Mouse (Mus musculus) cerebellum, adult 8-10 months (tissue): ENCODE measurements at regions not wholly inside any gene's neighbourhood (a gene's known extent, or its start where the extent isn't known, plus 50 kb on each side); places are given as distances from the start of the nearest gene placed in this dataset.

Source experiments
- DNase-seq: peaks from one replicate; pipeline ENCODE4 v3.0.0; 2022

- DNase-seq: no peak
Observed at GRCm38 (mm10) chr16:76827674-76828441, 185.6 kb upstream of the Usp25 start.

- no peak for DNase-seq
Observed at GRCm38 (mm10) chr16:76821261-76821660, 192.2 kb upstream of the Usp25 start.

GRCm38 (mm10) chr16:76816056-76816885, 197.2 kb upstream of the Usp25 start:
- DNase-seq: no peak

- no peak for DNase-seq
Observed at GRCm38 (mm10) chr16:76803725-76804124, 209.8 kb upstream of the Usp25 start.

- DNase-seq: no peak
Observed at GRCm38 (mm10) chr16:76786405-76787155, 226.9 kb upstream of the Usp25 start.

DNA sequence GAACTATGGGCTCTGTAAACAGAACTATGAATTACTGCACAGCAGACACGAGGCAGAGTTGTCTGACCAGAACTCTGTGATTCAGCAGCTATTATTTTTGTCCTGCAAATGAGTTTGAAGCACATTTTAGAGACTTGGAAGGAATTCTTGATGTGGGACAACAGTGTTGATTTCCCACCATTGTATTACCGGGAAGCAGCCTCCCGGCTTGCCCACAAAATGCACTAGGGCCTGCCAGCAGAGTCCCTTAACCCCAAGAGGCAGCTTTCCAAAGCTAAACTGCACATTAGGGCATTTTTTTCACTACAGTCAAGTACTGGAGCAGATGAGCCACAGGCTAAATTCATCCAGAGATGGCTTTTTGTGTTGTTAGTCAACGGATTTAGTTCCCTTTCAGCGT, 230.8 kb upstream of the Usp25 start:
- DNase-seq: no peak

GRCm38 (mm10) chr16:76775790-76776189, 237.7 kb upstream of the Usp25 start:
- no peak for DNase-seq

- no peak for DNase-seq
Observed at GRCm38 (mm10) chr16:76774032-76774431, 239.5 kb upstream of the Usp25 start.

- no peak for DNase-seq
Observed at GRCm38 (mm10) chr16:76773466-76773865, 240.0 kb upstream of the Usp25 start.

GRCm38 (mm10) chr16:76768607-76769006, 244.9 kb upstream of the Usp25 start:
- DNase-seq: no peak

DNA sequence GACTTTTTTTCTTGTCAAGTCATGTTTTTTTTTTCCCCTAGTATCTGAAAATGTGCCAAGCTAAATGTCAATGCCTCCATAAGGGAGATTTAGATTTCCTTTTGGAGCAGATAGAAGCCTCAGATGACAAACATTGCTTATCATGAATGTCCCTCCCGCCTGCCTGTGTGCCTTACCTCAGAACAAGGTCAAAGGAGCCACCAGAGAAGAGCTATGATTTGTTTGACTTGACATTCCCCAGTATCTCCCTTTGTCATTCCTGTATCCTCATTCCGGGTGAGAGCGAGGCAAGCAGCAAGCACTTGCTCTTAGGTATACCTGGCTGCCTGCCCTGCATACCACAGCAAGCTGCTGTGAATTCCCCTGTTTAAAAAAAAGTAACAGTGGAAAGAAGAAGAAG, 246.9 kb upstream of the Usp25 start:
- no peak for DNase-seq

DNA sequence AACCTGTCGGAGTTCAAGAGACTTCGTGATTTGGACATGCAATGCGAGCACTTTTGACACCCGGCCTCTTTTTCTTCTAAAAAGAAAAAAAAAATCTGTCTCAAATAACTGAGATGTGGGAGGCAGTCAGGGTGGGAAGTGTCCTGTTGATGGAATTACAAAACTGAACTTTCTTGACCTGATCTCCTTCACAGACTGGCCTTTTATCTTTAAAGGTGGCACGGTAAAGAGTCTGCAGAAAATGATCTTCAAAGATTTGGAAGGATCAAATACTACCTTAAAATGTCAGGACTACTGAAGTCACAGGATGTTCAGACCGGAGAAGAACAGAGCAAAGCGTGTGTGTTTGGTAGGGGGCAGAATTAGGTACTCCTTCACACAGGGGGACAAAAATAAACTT, 248.0 kb upstream of the Usp25 start:
- DNase-seq: no peak

DNA sequence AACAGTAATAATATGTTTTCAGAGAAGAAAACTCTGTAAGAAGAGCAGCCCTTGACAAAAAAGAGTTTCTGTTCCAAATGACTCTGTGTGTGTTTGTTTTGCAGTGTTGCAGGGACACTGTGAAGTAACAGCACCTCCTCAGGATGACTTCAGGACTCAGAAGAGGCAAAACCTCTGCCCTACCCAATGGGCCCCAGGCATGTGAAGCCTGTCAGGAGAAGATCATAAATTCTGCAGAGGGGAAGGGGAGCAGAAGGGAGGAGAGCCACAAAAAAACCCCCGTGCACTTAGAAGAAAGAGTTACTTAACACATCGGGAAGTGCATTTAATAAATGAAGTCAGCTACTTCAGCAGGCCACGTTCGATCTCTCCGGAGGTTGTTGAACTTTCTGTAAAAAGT, 248.5 kb upstream of the Usp25 start:
- no peak for DNase-seq

- no peak for DNase-seq
Observed at GRCm38 (mm10) chr16:76762619-76763283, 250.8 kb upstream of the Usp25 start.

GRCm38 (mm10) chr16:76761848-76762247, 251.7 kb upstream of the Usp25 start:
- DNase-seq: no peak

GRCm38 (mm10) chr16:76761004-76761403, 252.5 kb upstream of the Usp25 start:
- no peak for DNase-seq

- DNase-seq: no peak
Observed at GRCm38 (mm10) chr16:76754871-76755270, 258.6 kb upstream of the Usp25 start.

- no peak for DNase-seq
Observed at GRCm38 (mm10) chr16:76746385-76746784, 267.1 kb upstream of the Usp25 start.

DNA sequence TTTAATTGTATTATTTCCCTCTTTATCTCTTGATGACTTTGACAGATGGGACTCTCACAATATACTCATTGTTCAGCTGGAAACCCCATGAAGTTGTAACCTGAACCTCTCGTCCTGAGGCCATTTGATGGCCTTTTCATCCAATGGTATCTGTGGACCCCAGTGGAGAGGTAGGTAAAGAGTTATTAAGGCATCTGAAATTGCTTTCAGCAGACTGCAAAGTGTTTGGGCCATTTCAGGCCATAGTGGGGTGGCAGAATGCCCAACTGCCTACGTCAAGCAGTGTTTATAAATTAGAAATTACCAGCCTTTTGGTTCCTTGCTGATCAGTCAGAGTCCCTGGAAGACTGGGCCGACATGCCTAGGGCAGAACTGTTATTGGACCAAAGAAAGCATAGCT, 272.4 kb upstream of the Usp25 start:
- no peak for DNase-seq

DNA sequence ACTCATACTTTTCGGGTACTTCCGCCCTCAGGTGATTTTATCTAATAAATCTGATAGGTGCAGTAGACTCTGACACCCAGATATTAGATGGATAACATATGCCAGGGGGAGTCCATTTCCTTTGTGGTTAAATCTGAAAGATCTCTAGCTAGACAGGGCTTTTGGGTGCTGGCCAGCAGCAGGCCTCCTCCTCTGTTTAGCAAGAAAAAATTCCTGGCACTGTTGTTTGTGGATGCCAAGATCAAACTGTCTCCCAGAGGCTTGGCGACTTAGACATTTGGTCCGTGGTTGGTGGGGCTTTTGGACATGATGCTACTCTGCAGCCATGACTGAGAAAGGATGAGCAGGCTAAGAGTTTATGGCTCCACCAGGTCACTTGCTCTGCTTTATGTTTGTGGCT, 287.5 kb upstream of the Usp25 start:
- DNase-seq: no peak

GRCm38 (mm10) chr16:76725271-76725670, 288.2 kb upstream of the Usp25 start:
- DNase-seq: no peak

- no peak for DNase-seq
Observed at GRCm38 (mm10) chr16:76718809-76719208, 294.7 kb upstream of the Usp25 start.

- DNase-seq: no peak
Observed at GRCm38 (mm10) chr16:76718147-76718546, 295.4 kb upstream of the Usp25 start.
